Mouse (Mus musculus) CD4-positive, CD25-positive, alpha-beta regulatory T cell, adult 2 months (primary cell): ENCODE measurements around the gene Pitpnm3.

Experiments used
- DNase-seq: peaks from one replicate; pipeline ENCODE4 v3.0.0-alpha.2; 2012; ENCODE audit warnings: low read depth, low spot score

The Pitpnm3 gene

DNA sequence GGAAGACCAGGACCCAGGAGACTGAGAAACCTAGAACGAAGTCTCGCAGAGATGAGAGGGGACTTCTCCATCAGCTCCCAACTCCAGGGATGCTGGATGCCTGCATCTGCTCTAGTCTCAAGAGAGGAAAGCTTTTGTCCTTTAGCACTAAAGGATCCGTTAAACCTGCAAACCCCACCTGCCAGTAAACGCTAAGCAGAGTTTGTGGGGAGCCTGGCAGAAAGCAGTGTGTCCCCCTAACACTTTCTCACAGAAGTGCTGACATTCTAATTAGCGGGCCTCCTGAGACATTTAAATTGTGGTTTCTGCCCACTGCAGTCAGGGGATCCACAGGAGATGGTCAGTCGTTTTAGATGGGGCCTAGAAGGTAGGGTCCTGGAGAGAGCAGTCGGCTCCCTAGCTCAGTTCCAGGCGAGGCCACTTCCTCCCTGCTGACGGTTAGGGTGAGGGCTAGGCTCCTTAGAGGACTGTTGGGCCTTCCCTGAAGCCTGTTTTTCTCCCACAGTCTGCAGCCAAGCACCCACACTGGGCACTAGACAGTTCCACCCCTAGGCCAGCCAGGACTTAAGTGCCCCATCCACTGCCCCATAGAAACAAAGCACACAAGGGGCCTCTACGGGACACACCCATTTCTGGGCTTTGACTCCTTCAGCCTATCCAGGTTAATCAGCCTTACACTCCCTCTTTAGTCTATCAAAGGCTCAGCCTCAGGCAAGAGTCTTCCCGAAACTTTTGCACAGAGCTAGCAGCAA lies 829 bp upstream of the Pitpnm3 start:
- DNase-seq = no peak

DNA sequence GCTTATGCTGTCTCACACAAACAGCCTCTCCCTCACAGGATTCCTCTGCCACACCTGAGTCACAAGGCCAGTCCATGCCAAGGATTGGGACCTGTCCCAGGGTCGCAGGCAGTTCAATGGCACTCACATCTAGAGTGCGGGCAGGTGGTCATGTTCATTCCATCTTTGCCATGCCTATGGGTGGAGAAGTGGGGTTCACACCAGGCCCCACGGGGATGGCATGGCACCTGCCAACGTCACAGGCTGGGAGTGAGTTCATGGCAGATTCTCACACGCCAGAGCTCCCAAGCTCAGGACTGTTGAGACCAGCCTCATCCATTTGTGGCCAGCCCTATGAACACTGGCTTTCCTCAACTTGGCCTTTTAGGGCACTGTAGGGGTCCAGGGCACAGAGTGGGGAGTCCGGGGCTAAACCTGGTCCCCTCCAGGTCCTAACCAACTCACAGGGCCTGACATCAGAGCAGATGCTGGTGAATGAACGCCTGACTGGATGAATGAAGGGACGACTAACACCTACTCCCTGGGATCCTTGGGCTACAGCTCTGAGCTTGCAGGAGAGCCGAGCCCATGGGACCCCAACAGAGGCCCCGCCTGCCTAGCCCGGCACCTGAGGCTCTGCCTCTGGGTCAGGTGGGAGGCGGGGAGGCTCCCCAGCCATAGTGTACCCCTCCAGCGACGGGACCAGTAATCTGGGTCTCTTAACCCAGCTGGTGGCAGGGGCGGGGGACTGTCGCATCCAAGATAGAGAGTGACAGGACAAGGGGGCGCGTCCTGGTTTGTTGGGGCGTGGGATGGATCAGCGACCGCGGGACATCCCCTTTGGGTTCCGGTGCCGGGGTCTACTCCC lies 819 bp downstream of the Pitpnm3 start:
- DNase-seq = no peak

DNA sequence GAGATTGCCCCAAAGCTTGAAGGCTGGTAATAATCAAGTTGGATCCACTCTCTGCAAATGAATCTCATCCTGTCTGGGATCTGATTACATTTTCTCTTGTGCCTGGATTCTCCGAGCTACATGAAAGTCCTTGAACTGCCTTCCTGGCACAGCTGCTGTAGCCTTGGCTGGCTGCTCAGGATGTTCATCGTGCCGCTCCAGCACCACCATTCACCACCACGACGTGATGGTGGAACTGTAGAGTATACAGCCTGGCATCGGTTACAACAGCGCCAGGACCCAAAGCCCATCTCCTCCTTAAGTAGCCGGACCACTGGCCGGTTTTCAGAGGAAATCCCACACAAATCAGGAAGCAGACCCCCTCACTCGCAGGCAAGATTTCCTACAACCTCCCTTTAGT lies 2.5 kb downstream of the Pitpnm3 start:
- no peak for DNase-seq

DNA sequence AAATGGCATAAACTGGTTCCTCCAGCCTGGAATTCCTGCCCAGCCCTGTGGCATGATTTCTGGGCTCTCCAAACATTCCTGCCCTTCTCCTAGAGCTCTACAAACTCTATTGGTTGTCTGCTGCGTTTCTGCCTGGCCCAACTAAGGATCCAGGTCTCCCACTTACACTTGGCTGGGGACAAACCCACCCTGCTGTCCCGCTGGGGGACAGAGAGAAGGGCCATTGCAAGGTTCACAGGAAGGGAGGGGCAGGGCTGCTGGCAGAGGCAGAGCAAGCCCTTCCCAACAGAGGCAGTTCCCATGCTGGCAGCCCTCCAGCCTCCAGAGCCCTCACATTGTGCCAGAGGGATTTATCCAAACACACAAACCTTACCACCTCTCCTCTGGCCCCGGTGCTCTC lies 3.3 kb downstream of the Pitpnm3 start:
- DNase-seq = no peak

DNA sequence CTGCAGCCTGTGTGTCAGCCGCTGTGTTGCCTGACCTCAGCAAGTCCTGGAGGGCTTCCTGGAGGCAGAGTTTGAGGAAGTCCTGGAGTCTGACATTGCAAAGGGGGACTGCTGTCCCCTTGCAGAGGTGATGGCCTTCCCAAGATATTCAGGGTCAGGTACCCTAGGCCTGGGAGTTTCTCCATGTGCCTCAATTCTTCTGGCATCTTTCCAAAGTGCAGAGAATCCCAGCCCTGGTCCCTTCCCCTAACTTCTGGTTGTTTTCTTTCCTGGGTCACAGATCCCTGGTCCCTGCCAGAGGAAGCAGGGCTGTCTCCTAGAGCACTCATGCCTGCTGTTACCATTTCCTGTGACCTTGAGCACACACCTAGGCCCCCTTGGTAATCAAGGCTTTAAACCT lies 3.9 kb downstream of the Pitpnm3 start:
- DNase-seq = no peak

DNA sequence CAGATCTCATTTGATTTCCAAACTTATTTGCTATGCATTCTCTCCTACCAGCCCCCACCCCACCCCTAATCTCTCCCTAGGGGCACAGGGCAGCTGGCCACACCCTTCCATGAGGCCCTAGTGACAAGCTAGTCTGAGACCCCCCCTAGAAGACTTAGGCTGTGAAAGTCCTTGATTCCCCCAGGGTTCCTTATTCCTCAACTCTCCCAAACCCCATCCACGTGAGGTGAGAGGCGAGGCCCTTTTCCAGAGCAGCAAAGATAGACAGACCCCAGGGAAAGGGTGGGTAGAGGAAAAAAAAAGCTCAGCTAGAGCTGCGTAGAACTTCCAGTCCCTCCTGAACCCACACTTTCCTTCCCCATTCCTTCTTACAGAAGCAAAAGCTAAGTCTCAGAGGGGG lies 4.7 kb downstream of the Pitpnm3 start:
- DNase-seq = no peak

DNA sequence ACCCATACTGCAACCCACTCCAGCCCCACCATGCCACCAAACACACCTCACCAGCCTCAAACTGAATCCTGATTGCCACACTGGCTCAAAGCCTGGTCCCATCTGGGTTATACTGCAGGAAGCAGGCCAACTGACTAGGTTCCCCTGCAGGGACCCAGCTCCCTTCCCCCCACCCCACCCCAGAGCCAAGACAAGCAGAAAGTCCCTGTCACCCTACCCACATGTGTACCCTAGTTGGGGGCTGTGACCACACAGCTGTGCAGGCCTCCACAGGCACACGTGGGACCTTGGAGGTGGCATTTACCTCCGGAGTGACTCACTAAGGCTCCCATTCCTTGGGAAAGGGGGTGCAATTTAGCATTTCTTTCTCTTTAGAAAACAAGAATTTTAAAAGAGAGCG lies 5.1 kb downstream of the Pitpnm3 start:
- no peak for DNase-seq

DNA sequence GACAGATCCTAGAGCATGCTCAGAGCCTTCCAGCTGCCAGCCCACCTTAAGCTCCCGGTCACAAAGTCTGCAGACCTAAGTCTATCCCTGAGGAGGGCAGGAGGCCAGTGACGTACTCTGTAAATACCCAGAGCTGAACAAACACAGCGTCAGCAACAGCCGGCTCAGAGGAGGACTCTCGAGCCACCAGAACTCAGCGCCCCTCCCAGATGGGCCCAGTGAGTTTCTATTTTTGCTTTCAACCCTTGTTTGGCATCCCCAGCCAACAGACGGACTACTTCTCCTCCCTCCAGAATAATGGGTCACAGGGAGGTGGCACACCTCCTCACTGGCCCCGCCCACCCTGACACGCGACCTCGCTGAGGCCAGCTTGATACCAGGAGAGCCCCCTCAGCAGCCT lies 5.6 kb downstream of the Pitpnm3 start:
- DNase-seq = no peak

DNA sequence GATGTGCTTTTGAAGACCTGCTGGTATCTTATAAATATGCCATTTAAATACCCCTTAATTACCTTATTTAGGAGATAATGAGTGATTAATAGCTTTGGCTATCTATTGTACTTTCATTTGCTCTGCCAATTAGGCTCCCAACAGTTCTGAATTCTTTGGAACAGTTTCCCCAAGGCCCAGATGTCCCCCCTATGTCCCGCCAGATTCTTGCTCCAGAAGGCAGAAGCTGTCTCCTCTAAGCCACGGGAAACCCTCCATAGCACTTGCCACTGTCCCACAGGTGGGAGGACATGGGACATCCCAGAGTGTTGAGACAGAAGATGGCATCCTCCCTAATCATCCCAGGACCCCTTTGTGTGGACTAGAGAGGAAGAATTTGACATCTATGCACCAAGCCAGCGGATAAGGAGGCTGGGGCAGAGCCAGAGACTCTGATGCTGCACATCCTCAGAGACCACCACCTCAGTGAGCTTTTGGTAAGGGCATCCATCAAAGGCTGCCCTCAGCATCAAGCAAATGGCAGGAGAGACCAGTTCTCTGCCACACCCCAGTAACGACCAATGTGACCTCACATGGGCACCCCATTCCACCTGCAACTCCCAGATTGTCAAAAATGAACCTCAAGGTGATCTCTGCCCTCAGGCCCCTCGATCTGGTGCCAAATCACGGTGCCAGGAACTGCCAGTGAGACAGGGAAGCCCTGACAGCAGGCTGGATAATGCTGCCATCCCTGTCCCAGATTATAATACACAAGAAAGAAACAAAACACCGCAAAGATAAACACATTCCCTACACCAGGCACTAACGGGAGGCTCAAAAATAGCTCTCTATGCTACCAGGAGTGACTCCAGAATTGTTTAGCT lies 6.3 kb downstream of the Pitpnm3 start:
- no peak for DNase-seq

DNA sequence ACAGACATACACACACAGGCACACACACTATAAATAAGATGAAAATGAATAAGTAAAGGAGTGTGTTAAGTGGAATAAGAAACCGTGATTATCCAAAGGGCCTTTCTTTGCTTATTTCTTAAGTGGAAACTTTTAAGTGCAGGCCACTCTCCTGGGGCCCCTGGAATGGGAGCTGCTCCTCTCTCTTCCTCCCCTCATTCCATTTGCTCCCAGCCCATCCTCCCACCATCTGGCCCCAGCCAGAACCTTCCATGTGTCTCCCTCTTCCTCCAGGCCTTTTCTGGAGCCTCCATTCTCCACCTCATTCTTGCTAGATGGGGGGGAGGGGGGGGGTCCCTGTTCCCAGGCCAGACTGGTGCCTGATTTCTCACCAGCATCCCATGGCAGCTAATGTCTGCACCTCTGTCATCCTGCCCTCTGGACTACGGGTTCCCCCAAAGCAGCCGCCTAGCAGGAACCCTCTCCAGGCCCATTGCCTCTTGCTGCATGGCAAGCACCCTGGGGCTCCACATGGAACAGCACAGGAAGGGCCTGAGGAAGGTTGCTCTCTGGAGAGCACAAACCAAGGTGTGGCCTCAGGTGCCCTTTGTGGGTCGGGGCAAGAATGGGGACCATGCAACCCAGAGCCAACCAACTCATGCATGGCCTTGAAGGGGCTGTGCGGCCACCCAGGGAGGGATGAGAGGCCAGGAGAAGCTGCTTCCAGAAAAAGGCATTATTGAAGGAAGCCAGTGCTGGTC lies 8.0 kb downstream of the Pitpnm3 start:
- no peak for DNase-seq

DNA sequence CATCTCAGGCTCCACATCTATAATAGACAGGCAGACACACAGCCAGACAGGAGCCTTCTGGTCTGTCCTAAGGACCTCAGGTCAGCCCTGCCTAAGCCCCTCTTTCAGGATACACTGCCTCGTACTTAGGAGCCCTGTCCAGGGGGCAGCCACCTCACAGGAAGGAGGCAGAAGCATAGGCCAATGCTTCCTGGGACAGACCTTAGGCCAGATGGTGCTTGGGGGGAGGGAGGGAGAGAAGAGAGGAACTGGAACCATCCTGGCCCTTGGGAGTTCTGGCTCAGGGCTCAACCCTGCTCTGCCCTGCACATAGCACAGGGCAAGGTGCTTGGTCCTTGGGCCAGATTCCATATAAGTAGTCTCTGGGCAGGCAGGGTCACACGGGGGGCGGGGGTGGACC lies 9.8 kb downstream of the Pitpnm3 start:
- no peak for DNase-seq

DNA sequence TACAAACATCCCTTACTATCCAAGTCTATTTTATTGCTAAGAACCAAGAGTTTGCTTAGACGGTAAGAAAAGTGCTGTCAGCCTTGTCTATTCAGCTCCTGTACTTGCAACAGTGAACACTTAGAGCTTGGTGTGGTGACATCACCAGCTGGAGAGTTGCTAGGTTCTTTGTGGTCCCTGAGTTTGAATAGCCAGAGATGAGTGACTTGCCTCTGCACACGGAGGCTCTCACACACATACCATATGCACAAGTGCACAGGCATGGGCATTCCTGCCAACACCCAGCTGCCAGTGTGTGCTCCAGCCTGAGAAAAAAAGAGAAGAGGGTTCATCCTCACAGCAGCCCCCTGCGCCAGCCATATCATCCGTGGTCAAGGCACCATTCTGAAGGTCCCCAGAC lies 12.0 kb downstream of the Pitpnm3 start:
- no peak for DNase-seq

DNA sequence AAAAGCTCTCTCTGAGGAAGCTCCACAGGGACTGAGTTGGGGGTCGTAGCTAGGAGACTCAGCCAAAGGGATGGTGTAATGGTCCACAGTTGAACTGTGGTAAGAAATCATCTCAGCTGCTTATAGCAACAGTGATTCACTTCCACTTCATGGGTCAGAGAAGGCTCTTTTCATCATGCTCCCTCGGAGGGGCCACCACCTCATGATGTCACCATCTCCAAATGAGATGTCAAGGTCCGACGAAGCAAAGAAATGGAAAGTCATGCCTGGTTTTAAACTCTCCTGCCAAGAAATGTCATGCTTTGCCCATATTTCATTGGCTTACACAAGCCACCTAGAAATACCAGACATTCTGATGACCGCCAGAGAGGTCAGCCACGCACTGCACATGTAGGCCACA lies 15.2 kb downstream of the Pitpnm3 start:
- DNase-seq = no peak

DNA sequence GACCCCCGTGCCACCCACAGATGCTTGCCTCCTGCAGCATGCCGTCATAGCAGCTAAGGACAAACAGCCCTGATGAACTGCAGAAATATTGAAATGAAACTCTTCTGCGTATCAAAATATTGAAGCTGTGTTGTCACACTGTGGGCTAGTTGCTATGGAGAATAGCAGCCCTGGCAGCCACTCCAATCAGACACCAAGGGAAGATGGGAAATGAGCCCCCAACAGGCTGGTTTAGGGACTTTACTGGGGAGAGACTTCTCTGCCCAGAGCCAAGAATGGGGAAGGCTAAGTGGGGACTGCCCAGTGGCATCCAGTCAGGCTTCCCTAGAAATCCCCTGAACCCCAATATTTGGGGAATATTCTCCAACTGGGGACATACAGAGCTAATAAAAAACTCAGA lies 16.9 kb downstream of the Pitpnm3 start:
- no peak for DNase-seq

DNA sequence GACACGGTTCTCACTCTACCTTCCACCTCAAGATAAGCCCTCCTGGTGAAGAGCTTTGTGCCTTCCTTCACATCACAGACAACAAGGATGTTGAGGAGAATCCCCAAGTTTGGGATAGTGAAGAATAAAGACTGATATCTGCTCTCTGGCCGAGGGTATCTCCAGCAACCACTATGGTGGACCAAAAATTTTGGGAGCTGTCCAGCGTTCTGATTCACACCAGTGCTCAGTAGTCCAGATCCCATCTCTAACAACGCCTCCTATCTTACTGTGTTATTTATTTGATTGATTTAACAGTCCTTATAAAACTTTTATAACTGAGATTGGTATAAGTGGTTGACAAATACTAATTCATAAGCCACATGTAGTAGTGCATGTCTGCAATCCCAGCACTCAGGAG lies 22.3 kb downstream of the Pitpnm3 start:
- DNase-seq = no peak

DNA sequence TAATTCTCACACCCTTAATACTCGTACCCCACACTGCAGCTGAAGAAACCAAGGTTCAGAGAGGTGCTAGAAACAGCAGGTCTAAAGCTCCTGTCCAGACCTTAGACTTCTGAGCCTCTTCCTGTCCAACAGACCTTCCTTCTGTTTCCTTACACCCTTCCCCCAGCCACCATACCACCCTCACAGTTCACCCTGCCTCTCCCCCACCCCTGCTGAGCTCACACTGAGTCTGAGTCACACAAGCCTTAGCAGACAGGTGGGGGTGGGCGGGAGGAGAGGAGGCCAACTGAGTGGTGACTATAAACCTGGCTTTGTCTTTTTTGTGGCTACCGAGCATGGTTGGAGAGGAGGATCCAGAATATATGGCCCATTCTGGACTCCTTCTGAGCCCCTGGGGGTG lies 24.9 kb downstream of the Pitpnm3 start:
- no peak for DNase-seq

DNA sequence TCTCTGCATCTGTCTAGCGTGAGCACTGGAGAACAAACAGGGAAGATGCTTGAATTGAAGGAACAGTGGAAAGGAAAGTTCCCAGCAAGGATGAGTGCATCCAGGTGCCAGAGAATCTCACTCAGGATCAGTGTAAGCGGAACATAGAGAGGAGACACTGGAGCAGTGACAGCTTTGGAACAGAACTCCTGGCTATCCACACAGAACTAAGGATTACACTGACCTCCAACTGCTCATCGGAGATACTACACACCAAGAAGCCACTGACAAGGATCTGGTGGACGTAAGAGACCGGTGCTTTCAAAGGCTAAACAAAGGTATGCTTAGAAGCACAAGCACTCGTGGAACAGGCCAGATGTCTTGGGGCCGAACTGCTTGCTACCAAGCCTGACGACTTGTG lies 31.4 kb downstream of the Pitpnm3 start:
- DNase-seq = no peak

DNA sequence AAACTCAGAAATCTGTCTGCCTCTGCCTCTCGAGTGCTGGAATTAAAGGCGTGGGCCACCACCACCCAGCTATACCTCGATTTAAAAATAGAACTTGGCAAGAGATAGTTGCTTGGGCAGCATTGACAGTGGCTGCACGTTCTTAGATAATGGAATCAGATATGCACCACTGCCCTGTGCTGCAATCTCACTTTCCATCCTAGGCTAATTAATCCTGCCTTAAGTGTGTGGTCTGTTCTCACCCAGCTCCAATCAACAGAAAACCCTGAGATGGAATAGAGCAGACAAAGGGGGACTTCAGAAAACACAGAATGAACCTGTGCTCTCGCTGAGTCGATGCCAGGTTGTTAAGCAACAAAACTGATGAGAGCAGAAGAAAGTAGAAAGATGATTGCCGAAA lies 32.0 kb downstream of the Pitpnm3 start:
- DNase-seq = no peak

DNA sequence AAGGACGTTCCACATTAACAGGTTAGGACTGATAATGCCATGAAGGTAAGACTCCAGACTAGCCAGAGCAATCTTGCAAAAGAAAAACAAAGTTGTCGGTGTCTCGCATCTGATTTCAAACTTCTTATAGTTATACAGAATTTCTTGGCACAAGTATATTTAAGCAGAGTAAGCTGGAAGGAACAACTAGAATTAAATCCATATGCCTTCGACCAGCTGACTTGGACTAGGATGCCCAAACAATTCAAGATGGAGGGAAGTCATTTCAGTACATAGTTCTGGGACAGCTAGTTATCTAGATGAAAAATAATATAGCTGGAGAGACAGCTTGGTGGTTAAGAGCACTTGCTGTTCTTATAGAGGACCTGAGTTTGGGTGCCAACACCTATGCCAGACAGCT lies 34.6 kb downstream of the Pitpnm3 start:
- no peak for DNase-seq

DNA sequence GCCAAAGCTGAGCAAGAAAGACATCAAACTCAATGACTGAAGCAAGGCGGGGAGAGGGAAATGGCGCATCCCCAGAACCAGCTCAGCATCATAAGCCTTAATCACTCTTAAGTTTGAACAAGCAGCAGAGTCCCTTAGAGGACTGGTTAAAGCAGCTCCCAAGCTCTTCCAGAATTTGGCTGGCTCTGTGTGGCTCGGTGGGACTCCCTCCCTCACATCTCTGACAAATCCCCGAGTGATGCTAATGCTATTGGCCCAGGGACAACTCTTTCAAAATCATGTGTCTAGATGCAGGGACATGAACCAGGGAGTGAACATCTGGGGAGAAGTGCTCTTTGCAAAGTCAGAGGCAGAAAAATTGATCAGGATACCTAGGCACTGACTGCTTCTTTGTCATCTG lies 36.4 kb downstream of the Pitpnm3 start:
- no peak for DNase-seq

DNA sequence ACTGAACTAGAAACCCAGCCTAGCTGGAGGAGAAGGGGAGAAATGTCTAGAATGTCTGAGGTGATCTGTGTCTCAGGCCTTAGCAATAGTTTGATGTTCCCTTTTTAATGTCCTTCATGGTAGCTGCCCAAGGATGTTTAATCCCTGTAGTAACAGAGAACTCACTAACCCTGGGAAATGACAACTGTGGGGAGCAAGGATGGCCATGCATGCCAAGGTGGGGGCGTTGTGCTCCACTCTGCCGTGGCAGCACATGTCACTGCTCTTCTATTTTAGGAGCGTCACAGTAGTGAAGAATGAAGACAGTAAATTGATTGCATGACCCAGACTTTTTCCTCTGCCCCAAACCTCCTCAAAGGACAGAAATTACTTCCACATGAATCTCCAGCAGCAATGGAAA lies 37.6 kb downstream of the Pitpnm3 start:
- no peak for DNase-seq

DNA sequence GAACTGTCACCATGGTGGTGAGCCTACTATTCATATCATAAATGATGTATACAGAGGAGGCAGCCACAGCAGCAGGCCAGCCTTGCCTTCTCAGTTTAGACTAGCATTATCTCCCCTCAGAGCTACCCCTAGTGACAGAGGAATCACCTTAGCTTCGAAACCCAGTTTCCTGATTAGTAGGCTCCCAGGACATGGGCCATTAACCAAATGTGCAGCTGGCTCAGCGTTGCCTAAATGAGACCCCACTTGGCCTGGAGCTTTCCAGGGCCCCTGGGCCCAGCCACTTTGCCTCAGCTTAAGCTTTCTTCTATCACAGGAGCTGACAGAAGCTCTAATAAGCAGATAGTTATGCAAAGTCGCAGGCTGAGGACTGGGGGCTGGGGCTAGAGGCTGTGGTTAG lies 39.6 kb downstream of the Pitpnm3 start:
- no peak for DNase-seq
